Mouse (Mus musculus): Measurements from ENCODE around the gene Wdr19.

- TF ChIP-seq CTCF (IDR thresholded peaks at IDR 0.05; ENCODE audit: insufficient read depth, low read depth, low read length) (no peak), POLR2A (IDR thresholded peaks at IDR 0.05; ENCODE audit: insufficient read depth, low read depth, low read length) (no peak)
Observed at GRCm38 (mm10) chr5:65250185-65250855, 50.8 kb downstream of the Wdr19 start.

Measured in olfactory bulb, adult 2 months (tissue).